In genomic region chr10:116893753-116894152, GRCm38 (mm10) we compare ENCODE assay signal across 8 mouse cellular contexts. TPM values are rescaled to one million over a fixed set of nuclear protein-coding genes. Genes with fewer than 3 reads are reported as not detected.
DNase-seq lines count a peak whose midpoint lies in the region; ATAC-seq and TF ChIP-seq lines count a peak whose summit lies in the region.

No protein-coding gene starts in this region.

- no peak overlapping the region for H3K9ac ChIP-seq in kidney, postnatal 0 days (ENCODE audit: low read depth, low read length)
- H3K9ac ChIP-seq in neural tube, embryonic 15.5 days (replicated peaks), result no peak overlapping the region

- peak; percentile 63 for DNase-seq in kidney, postnatal 0 days (ENCODE audit: low spot score)
- no peak for DNase-seq in kidney, adult 11 months
- peak; percentile 39 for DNase-seq in adrenal gland, postnatal 10 days
- DNase-seq in embryonic facial prominence, embryonic 10.5 days (ENCODE audit: low spot score), result peak; percentile 18
- peak in 1 of 2 experiments; percentile 34 for DNase-seq in left cerebral cortex, adult 2 months (ENCODE audit: extremely low spot score in 1 of 2, low spot score in 2 of 2)
- peak; percentile 41 to 52 for DNase-seq in right cerebral cortex, postnatal 10 days (ENCODE audit: low spot score in 2 of 2)

- no peak overlapping the region for H3K27ac ChIP-seq in kidney, postnatal 0 days
- H3K27ac ChIP-seq in embryonic facial prominence, embryonic 10.5 days (replicated peaks), result no peak overlapping the region
- H3K27ac ChIP-seq in left cerebral cortex, adult 2 months, result no peak overlapping the region
- H3K27ac ChIP-seq in neural tube, embryonic 15.5 days (replicated peaks), result no peak overlapping the region

- H3K4me2 ChIP-seq in kidney, postnatal 0 days (ENCODE audit: low read length), result no peak overlapping the region
- H3K4me2 ChIP-seq in neural tube, embryonic 15.5 days, result no peak overlapping the region

- intact Hi-C loops in left cerebral cortex, adult 2 months (cut with DNase I), result loop anchor here (2.0 to 5.0 kb wide), 2 partner anchors 563 to 686 kb away; no protein-coding TSS in a partner anchor

- no peaks in the 10 kb centered on the region for H3K4me1 ChIP-seq in kidney, postnatal 0 days (replicated peaks; ENCODE audit: insufficient read depth, low read length)
- H3K4me1 ChIP-seq in E14TG2a.4 (replicated peaks; ENCODE audit: low read depth, low read length), result peaks cover 9% of the 10 kb centered on the region
- peaks cover 32% of the 10 kb centered on the region for H3K4me1 ChIP-seq in embryonic facial prominence, embryonic 10.5 days
- H3K4me1 ChIP-seq in neural tube, embryonic 15.5 days, result no peaks in the 10 kb centered on the region

- no peaks in the 10 kb centered on the region for H3K9me3 ChIP-seq in kidney, postnatal 0 days (replicated peaks; ENCODE audit: low read length)
- H3K9me3 ChIP-seq in E14TG2a.4 (ENCODE audit: low read length), result no peaks in the 10 kb centered on the region
- H3K9me3 ChIP-seq in embryonic facial prominence, embryonic 10.5 days, result no peaks in the 10 kb centered on the region
- no peaks in the 10 kb centered on the region for H3K9me3 ChIP-seq in neural tube, embryonic 15.5 days (replicated peaks)

- H3K27me3 ChIP-seq in kidney, postnatal 0 days (ENCODE audit: insufficient read depth, low read length), result no peaks in the 10 kb centered on the region
- H3K27me3 ChIP-seq in E14TG2a.4 (ENCODE audit: insufficient read depth, low read length), result no peaks in the 10 kb centered on the region
- no peaks in the 10 kb centered on the region for H3K27me3 ChIP-seq in embryonic facial prominence, embryonic 10.5 days (replicated peaks; ENCODE audit: low read depth, poor library complexity, severe bottlenecking)
- H3K27me3 ChIP-seq in neural tube, embryonic 15.5 days (replicated peaks), result no peaks in the 10 kb centered on the region

- WGBS in kidney, postnatal 0 days, result 14% methylated on average over 3 of the region's 3 CpGs
- WGBS in embryonic facial prominence, embryonic 10.5 days, result 30% methylated on average over 3 of the region's 3 CpGs
- WGBS in neural tube, embryonic 15.5 days, result 19% methylated on average over 3 of the region's 3 CpGs

- no peak; the same call in 1 of the 2 replicates for ATAC-seq in kidney, postnatal 0 days (replicated peaks; ENCODE audit: low FRiP score, low read depth)
- no peak for ATAC-seq in neural tube, embryonic 15.5 days (ENCODE audit: low FRiP score)

- peak; percentile 72 for TF ChIP-seq CTCF in kidney, postnatal 0 days (IDR thresholded peaks at IDR 0.05; ENCODE audit: low read depth)
- peak; percentile 24; the same call in 1 of the 2 replicates for TF ChIP-seq CTCF in E14TG2a.4 (conservative IDR thresholded peaks at IDR 0.05; ENCODE audit: low read length)
- peak; percentile 57 for TF ChIP-seq CTCF in left cerebral cortex, adult 2 months (IDR thresholded peaks at IDR 0.05)

- H3K4me3 ChIP-seq in kidney, postnatal 0 days (replicated peaks; ENCODE audit: low read depth, low read length), result no peak overlapping the region
- H3K4me3 ChIP-seq in E14TG2a.4 (replicated peaks; ENCODE audit: low read length), result no peak overlapping the region
- no peak overlapping the region for H3K4me3 ChIP-seq in embryonic facial prominence, embryonic 10.5 days
- H3K4me3 ChIP-seq in left cerebral cortex, adult 2 months, result no peak overlapping the region
- no peak overlapping the region for H3K4me3 ChIP-seq in neural tube, embryonic 15.5 days (replicated peaks)

- no peaks in the 10 kb centered on the region for H3K36me3 ChIP-seq in kidney, postnatal 0 days (ENCODE audit: insufficient read depth, low read length)
- H3K36me3 ChIP-seq in E14TG2a.4 (ENCODE audit: insufficient read depth, low read length), result no peaks in the 10 kb centered on the region
- no peaks in the 10 kb centered on the region for H3K36me3 ChIP-seq in embryonic facial prominence, embryonic 10.5 days (replicated peaks)
- H3K36me3 ChIP-seq in neural tube, embryonic 15.5 days, result no peaks in the 10 kb centered on the region

RNA-seq across cellular contexts. Expression of gene Myrfl, which starts 3.0 kb away (rescaled TPM):
- polyA plus RNA-seq in kidney, postnatal 0 days (2015; fragmentation: Nextera tagmentation; extraction: Ambion mirVana), result 0.04 and 0.06 TPM in 2 replicates
- under 1 TPM; 0.12 to 0.39 TPM for total RNA-seq in adrenal gland, postnatal 10 days (2021)
- 0.05 and 0.16 TPM in 2 replicates for polyA plus RNA-seq in embryonic facial prominence, embryonic 10.5 days (2016; fragmentation: Nextera tagmentation; extraction: Ambion mirVana)
- under 1 TPM in 1 of 2 experiments, not detected in 1; 0.23 TPM for total RNA-seq in left cerebral cortex, adult 2 months (2021)
- polyA plus RNA-seq in neural tube, embryonic 15.5 days (2015; fragmentation: Nextera tagmentation; extraction: Ambion mirVana), result 0.27 TPM in 1 of 2 replicates, not detected in the other

RNA-seq across cellular contexts. Expression of gene Rab3ip, which starts 56.8 kb away (rescaled TPM):
- polyA plus RNA-seq in kidney, postnatal 0 days (2015; fragmentation: Nextera tagmentation; extraction: Ambion mirVana), result 173 and 176 TPM in 2 replicates
- 10 to 100 TPM; 41.3 to 49.3 TPM for total RNA-seq in adrenal gland, postnatal 10 days (2021)
- polyA plus RNA-seq in embryonic facial prominence, embryonic 10.5 days (2016; fragmentation: Nextera tagmentation; extraction: Ambion mirVana), result 36.5 and 37.3 TPM in 2 replicates
- total RNA-seq in left cerebral cortex, adult 2 months (2021), result 10 to 100 TPM; 42.6 to 47.3 TPM
- polyA plus RNA-seq in neural tube, embryonic 15.5 days (2015; fragmentation: Nextera tagmentation; extraction: Ambion mirVana), result 49.3 and 54.6 TPM in 2 replicates
